Mouse (Mus musculus) gastrocnemius, postnatal 10 days (tissue): ENCODE data around the gene Psmc1. TPM values are rescaled to one million over a fixed set of nuclear protein-coding genes. Genes with fewer than 3 reads are reported as not detected.

Source experiments
- DNase-seq: peaks from one replicate; pipeline ENCODE4 v3.0.0; 2021; ENCODE audit warnings: mixed read lengths
- total RNA-seq, 2 experiments: library from RNA; stranded (reverse); gene quantifications; 2 replicates each; pipeline ENCODE4 v1.2.3; 2021

The Psmc1 gene
- total RNA-seq, 2 experiments from 2014 or later = 168 to 201 TPM

DNA sequence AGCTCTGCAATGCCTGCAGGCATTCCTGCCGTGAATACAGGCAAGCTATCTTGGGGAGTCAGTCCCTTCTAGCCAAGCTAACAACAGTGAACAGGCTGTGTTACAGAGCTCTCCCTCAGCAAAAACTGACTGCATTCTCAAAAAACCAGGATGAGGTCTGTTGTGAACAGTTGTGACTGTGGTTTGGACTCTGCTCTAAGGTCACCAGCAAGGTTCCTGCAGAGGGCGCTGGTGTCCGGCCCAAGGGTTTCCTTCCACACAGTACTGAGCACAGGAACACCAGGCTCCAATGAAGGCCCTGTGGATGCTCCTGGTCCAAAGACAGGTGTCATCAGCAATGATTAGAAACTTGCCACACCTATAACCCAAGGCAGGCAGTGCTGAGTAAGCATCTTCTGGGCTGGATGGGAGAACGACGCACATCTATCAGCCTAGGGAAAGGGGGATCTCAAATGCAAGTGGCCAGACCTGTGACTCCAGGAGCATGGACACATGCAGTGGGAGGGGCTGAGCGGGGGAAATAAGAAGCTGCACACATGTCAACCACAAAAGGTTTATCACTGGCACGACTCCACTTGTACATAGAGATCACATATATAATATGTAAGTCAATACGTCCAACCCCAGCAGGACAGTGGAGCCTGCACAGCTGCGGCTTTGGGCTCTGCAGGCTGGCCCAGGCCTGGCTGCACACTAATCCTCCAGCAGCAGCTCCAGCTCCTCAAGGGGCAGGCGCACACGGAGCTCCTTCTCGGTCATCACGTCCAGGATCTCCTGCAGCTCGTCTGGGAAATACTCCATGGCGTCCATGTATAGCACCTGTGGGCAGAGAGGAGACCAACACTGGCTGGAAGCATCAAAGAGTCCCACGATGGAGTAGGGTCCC is 15.2 kb downstream of the Psmc1 start:
- no peak for DNase-seq

DNA sequence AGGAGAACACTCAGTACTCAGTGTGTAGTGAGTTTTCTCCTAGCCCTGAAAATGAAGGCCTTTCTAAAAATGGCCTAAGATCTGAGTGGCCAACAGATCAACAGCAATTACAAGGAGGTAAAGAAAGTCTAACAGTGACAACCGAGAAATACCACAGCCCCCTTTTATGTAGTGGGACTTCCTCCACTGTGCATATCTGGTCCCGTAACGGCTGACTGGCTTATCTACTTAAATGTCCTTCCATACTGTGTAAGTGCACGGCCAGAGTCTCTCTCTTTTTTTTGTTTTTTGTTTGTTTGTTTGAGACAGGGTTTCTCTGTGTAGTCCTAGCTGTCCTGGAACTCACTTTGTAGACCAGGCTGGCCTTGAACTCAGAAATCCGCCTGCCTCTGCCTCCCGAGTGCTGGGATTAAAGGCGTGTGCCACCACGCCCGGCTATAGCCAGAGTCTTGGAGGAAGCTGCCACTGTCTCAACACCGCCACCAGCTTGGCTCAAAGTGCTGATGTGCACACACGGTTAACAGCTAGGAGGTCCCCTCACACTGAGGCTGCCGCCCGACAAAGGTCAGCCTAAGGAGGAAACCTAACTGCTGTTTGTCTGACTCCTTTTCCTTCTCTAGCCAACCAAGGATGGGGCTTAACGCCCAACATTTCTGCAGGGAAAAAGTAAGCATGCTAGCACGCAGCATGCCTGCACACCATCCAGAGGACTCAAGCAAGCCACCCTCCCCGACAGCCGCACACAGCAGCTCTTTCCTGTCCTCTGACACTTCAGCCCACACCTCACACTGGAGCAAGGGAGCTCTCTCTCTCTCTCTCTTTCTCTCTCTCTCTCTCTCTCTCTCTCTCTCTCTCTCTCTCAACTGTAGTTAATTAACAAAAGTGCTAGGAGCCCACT is 17.3 kb downstream of the Psmc1 start:
- no peak for DNase-seq

DNA sequence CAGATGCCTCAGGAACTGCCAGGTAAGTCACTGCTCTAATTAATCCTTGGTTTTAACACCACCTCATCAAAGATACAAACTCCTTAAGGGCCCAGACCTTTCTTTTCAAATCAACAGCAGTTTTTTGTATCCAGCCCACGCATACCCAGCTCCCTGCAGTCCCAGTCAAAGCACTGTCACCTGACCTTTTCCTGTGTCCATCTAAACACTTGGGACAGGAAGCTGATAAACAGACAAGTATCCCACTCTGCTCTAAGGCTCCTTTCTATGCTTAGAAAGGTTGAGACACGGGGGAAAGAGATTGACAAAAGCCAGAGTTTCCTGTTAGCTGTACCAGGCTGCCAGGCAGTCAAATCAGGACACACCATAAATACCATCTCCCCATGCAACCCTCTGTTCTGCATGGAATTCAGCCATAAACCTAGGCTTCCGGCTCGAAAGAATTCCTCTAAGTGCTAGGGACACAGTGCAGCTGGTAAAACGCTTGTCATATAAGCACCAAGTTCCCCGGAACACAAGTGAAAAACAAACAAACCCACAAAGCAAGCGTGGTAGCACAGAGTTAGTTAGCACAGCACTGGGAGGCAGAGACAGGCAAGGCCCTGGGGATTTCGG is 18.0 kb downstream of the Psmc1 start:
- DNase-seq = no peak

DNA sequence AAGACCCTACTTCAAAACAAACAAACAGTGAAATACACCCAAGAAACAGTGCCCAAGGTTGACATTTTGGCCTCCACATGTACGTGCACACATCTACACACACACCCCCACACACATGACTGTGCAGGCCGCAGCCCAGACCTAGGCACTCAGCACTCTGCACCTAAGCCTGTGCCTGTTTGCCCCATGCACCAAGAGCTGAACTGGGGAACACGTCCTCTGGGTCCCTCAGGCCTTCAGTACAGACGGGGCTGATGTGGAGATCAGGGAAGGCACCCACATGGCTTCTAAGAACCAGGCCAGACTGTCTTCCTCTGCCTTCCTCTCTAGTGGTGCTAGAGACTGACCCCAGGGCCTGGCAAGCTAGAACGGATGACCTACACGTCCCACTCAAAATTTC is 18.6 kb downstream of the Psmc1 start:
- DNase-seq = no peak

DNA sequence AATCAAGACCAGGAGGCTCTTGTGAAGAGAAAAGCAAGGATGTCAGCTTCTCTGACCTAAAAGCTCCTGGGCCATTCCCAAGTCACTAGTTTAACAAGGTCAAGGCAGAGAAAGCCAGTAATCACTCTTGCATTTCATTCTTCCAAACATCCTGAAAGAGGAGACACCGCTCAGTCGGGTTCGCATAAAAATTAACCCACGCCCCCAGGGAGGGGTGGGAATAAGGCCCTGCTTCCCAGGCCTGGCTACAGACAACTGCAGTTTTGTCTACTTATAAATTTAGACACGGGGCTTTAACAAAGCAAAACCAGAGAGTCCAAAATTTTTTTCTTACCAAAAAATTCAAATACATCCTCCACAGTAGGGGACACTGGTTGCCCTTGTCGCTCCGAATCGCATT is 19.0 kb downstream of the Psmc1 start:
- DNase-seq = no peak

DNA sequence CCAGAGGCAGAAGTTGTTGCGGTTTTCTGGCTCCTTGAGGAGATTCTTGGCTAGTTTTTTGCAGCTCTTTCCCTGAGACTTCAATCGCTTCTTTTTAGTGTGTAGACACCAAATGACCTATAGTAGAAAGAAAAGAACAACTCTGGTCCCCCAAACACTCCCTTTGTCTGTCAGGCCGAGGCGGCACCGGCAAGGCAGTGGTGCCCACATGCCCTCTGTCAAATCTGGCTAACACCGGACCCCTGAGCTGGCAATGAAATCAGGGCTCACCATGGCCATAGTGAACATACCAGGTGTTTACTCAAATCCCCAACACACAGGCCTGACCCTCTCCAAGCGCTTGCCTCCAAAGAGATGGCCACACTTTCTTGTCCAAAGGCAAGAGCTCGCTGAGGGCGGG is 21.2 kb downstream of the Psmc1 start:
- DNase-seq = no peak

DNA sequence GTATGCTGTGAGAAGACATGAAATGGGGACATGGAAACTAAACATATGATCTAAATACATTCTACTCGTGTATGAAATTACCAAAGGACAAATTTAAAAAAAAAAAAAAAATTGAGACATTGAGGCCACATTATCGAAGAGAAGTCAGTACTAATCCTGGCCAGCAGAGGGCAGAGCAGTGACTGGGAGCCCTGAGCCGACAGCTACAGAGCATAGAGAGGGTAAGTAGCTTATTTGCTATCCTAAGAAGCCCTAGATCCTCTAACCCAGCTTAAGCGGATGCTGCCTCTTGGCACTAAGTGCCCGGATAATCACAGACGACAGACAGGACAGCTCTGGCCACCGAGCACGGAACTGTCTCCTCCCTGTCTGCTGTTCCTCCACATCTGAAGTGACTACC is 21.7 kb downstream of the Psmc1 start:
- DNase-seq = peak; percentile 78

DNA sequence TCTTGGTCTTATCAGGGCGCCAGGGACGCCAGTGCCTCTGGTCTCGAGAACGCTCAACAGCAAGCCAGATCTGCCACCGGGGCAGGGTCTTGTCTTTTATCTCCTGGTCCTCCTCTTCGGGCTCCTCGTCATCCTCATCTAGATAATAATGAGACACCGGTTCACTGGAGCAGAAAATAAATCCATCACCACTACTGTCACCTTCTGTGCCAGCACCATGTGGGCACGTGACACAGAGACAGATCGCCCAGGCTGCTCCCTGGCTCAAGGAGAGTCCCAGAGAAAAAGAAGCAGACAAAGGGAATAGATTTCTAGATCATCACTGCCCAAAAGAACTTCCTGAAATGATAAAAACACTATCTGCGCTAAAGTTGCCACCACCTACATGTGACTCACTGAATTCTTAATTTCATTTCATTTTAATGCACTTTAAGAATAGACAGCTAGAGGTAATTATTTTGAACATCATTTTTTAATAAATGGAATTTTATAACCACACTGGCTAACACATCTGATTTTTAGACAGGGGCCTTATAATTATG is 24.5 kb downstream of the Psmc1 start:
- no peak for DNase-seq

DNA sequence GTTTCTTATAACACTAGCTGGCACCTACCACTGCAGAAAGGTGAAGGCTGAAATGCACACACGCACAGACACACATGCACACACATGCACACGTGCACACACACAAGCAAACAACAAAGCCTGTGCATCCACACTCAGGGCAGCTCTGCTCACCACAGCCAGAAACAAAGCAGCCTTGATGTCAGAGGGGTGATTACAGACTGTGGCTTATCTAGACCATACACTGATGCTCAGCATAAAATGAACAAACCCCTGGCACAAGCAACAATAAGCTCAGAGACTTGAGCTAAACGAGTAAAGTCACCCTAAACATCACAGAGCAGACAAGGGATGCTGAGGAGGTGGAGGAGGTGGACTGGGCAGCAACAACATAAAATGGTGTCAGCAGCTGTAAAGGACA is 25.2 kb downstream of the Psmc1 start:
- DNase-seq = no peak

DNA sequence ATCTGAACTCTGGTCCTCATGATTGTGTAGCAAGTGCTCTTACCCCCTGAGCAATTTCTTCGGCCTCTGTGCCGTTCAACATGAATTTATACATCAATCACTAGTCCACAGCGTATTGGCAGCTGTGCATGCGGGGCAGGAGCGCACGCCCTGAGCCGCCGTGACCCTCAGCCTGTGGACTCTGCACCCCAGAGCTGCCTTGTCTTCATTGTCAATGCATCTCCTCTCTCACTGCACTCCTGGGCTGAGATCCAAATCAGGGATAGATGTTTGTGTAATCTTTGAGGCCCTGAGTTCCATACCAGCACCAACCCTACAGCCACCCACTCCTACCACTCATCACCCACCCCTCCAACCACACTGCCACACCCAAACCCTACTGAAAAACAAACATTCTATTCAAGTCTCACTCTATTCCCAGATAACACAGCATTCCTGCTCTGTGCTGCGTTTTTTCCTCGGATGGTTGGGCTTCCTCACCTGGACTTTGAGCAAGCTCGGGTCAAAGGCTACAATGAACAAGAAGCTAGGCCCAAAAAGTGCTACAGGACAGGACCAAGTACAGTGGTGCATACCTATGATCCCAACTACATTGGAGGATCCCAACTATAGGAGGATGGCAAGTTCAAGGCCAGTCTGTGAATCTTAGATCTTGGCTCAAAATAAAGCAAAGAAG is 33.0 kb downstream of the Psmc1 start:
- DNase-seq = no peak

DNA sequence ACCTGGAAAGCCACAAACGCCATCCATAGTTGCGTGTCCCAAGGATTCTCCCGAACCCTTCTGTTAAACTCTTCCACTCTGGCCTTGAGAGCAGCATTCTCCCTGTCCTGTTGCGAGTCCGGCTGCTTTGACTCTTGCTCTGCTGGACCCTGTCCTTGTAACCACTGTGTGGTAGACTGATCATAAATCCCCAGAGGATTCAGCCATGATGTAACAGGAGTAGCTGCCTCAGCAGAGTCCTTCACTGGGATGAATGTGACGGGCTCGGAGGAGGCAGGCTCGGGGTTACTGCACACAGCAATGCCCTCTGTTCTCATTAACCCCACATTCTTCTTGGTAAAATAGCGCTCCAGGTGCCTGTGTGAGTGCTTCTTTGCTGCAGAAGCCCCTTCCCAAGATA is 33.8 kb downstream of the Psmc1 start:
- no peak for DNase-seq

DNA sequence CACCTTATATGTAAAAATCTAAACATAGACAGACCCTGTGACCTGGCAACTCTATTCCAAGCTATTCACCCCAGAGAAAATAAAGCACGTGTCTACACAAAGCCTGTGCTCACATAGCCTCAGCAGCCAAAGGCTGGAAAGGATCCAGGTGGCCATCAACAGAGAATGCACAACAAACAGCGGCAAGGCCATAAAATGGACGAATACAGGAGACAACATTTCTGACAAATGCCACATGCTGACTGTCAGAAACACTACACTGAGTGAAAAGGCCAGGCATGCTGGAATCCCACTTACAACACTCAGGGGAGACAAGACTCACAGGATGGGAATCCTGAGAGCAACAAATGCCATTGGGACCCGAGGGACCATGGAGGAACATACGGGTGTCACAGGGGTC is 34.3 kb downstream of the Psmc1 start:
- no peak for DNase-seq

DNA sequence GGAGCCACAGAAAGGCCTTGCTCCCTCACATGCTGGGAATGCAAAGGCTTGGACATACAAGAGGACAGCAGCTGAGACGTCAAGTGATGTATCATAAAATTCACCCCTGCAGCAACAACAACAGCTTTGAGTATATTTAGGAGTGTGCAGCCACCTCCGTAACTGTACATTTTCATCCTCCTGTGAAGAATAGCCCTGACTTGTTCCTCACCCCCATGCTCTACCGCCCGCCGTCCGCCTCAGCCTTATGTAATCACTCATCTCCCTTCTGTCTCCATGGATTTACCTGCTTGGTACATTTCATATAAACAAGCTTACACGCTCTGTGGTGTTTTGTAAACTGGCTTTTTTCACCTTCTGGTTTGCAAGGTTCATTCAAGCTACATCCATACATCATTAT is 42.5 kb downstream of the Psmc1 start:
- no peak for DNase-seq

DNA sequence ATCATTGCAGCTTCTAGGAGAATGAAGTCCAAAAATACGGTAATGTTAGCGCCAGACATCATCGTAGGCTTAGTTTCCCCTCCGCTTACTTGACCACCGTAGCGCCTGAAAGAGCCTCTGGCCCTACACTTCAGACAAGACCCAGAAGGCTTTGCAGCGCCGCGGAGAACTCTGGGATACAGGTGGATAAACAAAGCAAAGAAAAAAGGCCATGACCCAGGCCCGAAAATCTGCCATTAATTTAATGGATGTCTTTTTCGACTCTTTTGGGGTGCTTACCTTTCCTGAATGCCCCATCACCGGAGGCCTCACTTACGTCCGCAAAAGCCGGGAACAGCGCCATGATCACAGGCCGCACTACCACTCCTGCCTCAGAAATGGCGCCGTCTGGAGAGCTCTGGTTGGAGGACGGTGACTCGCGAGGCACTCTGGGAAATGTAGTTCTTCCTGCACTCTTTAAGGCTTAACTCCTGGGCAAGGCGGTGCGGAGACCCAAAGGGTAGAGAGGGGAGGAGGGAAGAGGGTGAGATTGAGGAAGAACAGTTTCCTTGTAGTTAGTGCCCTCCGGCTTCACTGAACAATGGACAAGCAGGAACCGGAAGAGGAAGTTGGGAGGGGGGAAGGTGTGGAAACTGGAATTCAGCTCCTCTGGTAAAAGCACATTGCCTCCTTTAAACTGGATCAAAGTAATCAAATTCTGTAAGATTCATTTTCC is 49.5 kb downstream of the Psmc1 start, which contains the start of gene Nrde2:
TSS of gene Nrde2 (minus strand) at position 393 of the 715 bp plus-strand sequence.
- DNase-seq = peak; percentile 80

DNA sequence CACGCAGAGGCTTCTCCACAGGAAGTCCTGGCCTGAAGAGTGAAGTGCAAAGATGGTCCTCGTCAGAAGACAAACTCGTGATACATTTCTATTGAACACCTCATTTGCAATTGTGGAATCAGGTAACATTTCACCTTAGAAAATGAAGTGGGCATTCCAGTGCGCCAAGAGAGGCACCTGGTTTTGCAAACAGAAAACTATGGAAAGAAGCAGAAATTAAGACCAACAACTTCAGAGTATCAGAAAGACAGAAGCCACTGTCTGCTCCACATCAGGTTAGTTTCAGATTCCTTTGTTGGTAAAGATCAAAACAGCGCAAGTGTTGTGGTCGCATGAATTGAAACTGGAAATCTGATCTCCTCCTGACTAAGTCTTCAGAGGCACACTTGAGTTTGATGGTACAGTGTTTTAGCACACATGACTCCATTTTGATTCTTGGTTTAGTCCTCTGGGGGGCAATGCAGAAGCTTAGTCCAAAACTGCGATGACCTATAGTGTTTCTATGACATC is 55.1 kb downstream of the Psmc1 start:
- DNase-seq = no peak

DNA sequence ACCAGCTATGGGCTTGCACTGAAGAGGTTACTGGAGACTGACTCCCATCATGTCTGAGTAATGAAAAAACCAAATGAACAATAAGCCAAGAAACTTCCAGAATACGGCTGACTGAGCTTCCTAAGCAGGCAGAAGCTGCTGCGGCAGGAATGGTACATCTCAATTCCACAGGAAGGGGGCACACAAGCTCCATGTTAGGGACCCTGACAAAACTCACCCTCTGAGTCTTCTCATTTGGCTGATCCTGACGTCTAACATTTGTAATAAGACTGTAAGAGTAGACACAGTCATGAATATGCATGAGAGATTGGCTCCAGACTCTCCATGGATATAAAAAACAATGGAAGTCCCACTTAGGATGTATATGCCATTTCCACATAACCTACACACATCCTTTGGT is 56.2 kb downstream of the Psmc1 start:
- DNase-seq = no peak

DNA sequence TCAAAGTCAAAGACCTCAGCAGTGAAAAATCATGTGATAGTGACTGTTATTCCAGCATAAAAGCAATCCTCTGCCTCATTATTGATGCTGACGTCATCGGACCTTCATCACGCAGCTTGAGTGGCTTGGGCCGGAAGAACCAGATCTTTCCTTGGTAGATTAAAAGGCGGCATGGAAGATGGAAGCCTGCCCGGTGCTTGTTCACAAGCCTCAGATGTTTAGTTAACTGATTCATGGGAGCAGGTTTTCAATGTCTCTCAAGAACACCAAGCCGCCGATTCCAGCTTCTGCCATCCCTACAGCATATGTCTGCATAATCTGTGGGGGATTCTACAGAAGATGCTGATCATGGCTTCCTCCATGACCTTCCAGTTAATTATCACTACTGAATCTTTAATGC is 57.0 kb downstream of the Psmc1 start:
- no peak for DNase-seq

DNA sequence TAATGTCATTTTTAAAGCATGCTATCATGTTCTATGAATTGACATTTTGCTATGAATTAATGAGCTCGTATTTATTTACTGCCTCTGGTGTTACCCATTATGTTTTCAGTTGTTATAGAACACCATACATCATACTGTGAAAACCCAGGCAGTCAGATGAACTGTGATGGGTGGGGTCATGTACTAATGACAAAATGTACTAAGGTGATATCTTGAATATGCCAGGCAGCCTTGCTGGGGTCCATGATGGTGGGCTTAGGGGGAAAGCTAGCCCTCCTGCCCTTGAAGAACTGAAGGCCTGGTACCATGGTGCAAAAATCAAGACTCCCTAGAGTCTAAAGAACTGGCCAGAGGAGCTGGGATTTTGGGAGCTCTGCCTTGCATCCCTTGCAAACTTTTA is 57.5 kb downstream of the Psmc1 start:
- no peak for DNase-seq

DNA sequence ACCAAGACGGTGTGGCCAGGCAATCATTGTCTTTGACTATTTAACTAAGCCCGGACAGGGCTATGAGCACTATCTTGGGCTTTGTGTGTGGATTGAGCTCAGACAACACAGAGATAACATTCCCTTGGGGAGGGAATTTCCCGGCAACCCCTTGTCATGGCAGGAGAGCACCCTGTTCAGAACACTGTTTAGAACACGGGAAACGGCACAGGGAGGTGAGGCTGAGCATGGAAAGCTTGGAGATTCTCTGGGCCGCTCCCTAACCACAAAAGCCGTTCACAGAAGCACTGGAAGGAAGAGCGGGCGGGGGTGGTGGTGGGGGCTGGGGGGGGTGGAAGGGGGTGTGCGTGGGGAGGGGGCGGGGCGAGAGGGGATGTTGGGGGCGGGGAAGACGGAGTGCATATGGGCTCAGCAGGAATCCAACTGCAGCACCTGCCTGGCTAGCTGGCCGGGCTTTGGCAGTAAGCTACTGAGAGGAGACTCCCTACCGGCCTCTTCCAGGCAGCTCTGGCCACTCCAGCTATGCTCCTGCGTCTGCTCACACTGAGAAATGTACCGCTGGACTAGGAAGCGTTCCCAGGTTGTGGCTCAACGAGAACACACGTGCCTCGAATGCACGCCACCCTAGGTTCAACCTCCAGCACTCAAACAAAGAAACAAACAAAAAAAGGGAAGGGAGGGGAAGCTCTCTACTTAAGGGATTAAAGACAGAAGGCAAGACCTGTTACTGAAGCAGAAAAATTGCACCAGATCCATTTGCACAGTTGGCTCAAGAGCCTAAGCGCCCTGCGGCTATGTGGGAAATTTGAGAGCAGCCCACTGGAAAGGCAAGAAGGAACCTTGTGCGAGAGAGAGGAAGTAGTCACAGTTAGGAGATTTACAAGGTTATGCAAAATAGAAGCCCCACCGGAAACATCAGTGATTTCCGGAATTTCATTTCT is 58.2 kb downstream of the Psmc1 start:
- peak; percentile 19 for DNase-seq

DNA sequence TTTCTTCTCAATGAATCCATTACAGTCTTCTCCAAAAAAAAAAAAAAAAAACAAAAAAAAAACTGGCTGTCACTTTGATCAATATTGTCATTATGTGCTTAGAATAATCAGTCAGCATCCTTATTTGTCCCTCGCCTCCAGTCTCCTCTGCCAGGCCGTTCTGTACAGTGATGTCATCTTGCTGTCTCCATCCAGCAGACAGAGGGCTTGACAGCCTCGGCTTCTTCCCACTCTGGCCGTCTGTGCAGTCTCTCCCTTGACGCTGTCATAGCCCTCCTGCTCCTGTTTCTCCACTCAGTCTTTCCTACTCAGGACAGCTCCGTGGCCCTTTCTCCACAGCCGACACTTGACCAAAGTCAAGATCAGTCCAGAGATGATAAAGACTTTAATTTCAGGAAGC is 62.5 kb downstream of the Psmc1 start:
- DNase-seq = no peak
